Mouse (Mus musculus): ENCODE results near the gene Olfr507. TPM values are rescaled to one million over a fixed set of nuclear protein-coding genes. Genes with fewer than 3 reads are reported as not detected.

The Olfr507 gene
- polyA plus RNA-seq (2014; fragmentation: Illumina TruSeq; extraction: RNeasy Lipid Tissue Mini Kit (QIAGEN cat#74804); ENCODE audit: low replicate concordance), result not detected

DNA sequence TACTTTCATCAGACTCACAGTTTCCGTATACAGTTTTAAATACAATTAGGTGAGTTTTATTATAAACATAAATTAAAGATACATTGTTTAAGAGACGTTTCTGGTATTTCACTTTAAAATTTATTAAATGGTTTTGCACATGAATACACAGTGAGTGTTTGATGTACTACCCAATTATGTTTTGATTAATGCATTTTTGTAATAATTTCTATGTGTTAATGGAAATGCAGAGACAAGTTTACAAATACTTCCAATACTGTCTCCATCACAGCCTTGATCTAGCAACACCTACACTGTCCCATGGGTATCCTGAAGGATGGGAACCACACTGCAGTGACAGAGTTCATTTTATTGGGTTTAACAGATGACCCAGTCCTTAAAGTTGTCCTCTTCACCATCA lies at the start of gene Olfr507:
Gene Olfr507, plus strand, starts transcription at position 301 of the 400 bp plus-strand sequence.

DNA sequence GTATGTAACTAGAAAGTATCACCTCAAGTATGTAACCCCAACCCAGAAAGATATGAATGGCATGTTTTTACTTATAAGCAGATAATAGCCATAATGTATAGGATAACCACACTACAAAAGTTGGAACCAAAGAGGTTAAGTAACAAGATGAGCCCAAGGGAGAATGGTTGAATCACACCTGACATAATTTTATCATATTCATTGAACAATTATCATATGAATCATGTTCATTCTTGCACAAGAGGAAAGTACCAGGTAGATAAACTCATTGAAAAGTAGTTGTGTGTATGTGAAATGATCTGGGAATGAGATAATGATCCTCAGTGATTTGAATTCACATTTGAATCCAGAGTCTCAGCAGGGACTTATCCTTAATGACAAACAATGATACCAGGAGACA lies 11.1 kb upstream of the Olfr507 start, which contains the start of gene Olfr506:
Gene Olfr506, plus strand, starts transcription at position 301 of the 400 bp plus-strand sequence.

DNA sequence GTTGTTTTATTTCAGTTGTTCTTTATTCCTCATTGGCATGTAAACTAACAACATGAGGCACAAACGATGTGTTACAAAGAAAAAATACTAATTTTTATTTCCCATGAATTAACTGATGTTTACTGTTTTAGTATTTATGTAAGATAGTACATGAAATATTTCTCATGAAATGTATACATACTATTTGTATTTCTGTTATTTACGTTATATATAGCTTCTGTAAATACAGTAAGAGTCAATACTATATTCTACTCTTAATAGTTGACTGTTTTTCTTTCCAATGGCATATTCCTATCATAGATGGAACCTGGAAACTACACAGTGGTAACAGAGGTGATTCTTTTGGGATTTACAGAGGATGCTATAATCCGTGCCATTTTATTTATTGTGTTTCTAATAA lies 8.1 kb downstream of the Olfr507 start, which contains the start of gene Olfr508:
Gene Olfr508, plus strand, starts transcription at position 301 of the 400 bp plus-strand sequence.

DNA sequence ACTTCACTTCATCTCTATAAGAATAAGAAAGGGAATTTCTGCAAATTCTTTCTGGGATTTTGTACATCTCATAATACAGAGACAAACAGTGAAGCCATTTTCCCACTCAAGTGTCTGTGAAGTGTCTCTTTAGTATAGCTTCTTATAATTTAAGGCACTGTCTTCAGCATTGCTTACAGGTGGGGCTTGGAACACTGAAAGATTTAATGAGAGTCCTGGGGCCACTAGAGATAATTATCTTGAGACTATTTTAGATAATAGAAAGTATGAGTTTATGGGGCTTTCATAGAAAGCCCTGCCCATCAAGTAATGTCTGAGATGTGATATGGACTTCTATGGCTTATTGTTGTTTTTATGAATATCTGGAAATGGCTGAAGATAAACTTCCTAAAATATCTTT lies 30.2 kb downstream of the Olfr507 start, which contains the start of gene Olfr509:
Gene Olfr509, minus strand, starts transcription at position 101 of the 400 bp plus-strand sequence.

DNA sequence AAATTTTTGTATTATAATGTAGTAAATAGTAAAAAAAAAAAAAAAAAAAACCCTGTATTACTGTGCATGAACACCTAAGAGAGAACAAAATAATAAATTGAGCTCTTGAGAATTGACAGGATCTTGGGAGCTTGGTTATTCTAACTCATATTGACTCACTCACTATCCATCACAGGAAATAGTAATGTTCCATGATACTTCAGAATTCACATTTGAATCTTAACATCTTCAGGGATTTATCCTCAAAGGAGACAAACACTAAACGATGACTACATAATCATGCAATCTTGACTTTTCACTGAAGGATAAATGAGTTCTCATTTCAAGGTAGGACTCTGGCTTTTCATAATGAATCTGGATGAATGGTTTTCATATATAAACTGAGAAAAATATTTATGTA lies 44.5 kb downstream of the Olfr507 start, which contains the start of gene Olfr510:
Gene Olfr510, plus strand, starts transcription at position 301 of the 400 bp plus-strand sequence.

Other genes starting within 250 kb of the Olfr507 start
- not detected for gene Olfr495, start 228.6 kb upstream of the Olfr507 start, polyA plus RNA-seq (2014; fragmentation: Illumina TruSeq; extraction: RNeasy Lipid Tissue Mini Kit (QIAGEN cat#74804); ENCODE audit: low replicate concordance)
- not detected for gene Olfr497, start 201.4 kb upstream of the Olfr507 start, polyA plus RNA-seq (2014; fragmentation: Illumina TruSeq; extraction: RNeasy Lipid Tissue Mini Kit (QIAGEN cat#74804); ENCODE audit: low replicate concordance)
- gene Olfr498, start 156.5 kb upstream of the Olfr507 start, polyA plus RNA-seq (2014; fragmentation: Illumina TruSeq; extraction: RNeasy Lipid Tissue Mini Kit (QIAGEN cat#74804); ENCODE audit: low replicate concordance), result not detected
- gene Olfr502, start 96.7 kb upstream of the Olfr507 start, polyA plus RNA-seq (2014; fragmentation: Illumina TruSeq; extraction: RNeasy Lipid Tissue Mini Kit (QIAGEN cat#74804); ENCODE audit: low replicate concordance), result not detected
- not detected for gene Olfr503, start 77.3 kb upstream of the Olfr507 start, polyA plus RNA-seq (2014; fragmentation: Illumina TruSeq; extraction: RNeasy Lipid Tissue Mini Kit (QIAGEN cat#74804); ENCODE audit: low replicate concordance)
- not detected for gene Olfr504, start 56.0 kb upstream of the Olfr507 start, polyA plus RNA-seq (2014; fragmentation: Illumina TruSeq; extraction: RNeasy Lipid Tissue Mini Kit (QIAGEN cat#74804); ENCODE audit: low replicate concordance)
- gene Olfr506, start 11.0 kb upstream of the Olfr507 start, polyA plus RNA-seq (2014; fragmentation: Illumina TruSeq; extraction: RNeasy Lipid Tissue Mini Kit (QIAGEN cat#74804); ENCODE audit: low replicate concordance), result not detected
- not detected for gene Olfr508, start 8.2 kb downstream of the Olfr507 start, polyA plus RNA-seq (2014; fragmentation: Illumina TruSeq; extraction: RNeasy Lipid Tissue Mini Kit (QIAGEN cat#74804); ENCODE audit: low replicate concordance)
- gene Olfr509, start 30.1 kb downstream of the Olfr507 start, polyA plus RNA-seq (2014; fragmentation: Illumina TruSeq; extraction: RNeasy Lipid Tissue Mini Kit (QIAGEN cat#74804); ENCODE audit: low replicate concordance), result not detected
- not detected for gene Olfr510, start 44.6 kb downstream of the Olfr507 start, polyA plus RNA-seq (2014; fragmentation: Illumina TruSeq; extraction: RNeasy Lipid Tissue Mini Kit (QIAGEN cat#74804); ENCODE audit: low replicate concordance)
- gene Olfr512, start 91.5 kb downstream of the Olfr507 start, polyA plus RNA-seq (2014; fragmentation: Illumina TruSeq; extraction: RNeasy Lipid Tissue Mini Kit (QIAGEN cat#74804); ENCODE audit: low replicate concordance), result not detected
- gene Olfr513, start 129.2 kb downstream of the Olfr507 start, polyA plus RNA-seq (2014; fragmentation: Illumina TruSeq; extraction: RNeasy Lipid Tissue Mini Kit (QIAGEN cat#74804); ENCODE audit: low replicate concordance), result not detected
- not detected for gene Olfr514, start 204.2 kb downstream of the Olfr507 start, polyA plus RNA-seq (2014; fragmentation: Illumina TruSeq; extraction: RNeasy Lipid Tissue Mini Kit (QIAGEN cat#74804); ENCODE audit: low replicate concordance)
- not detected for gene Olfr516, start 228.7 kb downstream of the Olfr507 start, polyA plus RNA-seq (2014; fragmentation: Illumina TruSeq; extraction: RNeasy Lipid Tissue Mini Kit (QIAGEN cat#74804); ENCODE audit: low replicate concordance)